Comparison of ENCODE assay signal across 9 mouse cellular contexts in the genomic region with DNA sequence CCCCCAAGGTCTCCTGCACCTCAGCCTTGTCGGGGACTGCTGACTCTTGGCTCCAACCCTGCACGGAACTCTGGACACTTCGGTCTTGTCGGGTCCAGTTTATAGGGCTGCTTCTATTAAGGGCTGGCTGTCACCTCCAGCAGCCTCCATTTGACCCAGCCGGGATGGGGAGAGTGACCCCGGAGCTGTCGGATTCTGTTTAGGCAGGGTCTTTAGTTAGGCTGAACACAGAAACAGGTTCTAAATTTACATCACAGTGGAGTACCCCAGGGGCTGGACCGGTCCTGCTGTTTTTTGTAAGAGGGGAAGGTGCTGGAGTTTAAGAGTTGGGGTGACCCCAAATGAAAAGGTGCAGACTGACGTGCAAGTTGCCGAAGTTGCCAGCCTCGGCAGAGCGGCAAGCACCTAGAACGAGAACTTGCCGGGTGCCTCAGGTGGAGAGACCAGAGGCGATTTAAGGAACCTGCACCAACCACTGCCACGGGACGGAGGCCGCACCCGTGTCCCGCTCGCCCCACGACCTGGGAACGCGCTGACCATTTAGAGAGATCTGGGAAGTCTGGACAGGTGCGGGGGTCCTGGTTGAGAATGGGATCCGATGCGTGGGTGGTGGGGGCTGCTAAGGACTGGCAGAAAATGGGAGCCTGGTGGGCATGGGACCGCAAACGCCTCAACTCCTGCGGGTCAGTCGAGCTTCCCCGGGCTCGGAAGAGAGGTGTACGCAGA. TPM values are rescaled to one million over a fixed set of nuclear protein-coding genes. Genes with fewer than 3 reads are reported as not detected.
DNase-seq lines count a peak whose midpoint lies in the region; ATAC-seq and TF ChIP-seq lines count a peak whose summit lies in the region.
"Had no signal": no experiment of that assay in that cellular context is flagged by ENCODE, and none has a peak within 500 bp of the region (broad histone marks: within the 10 kb centered on the region; RNA-seq: fewer than 3 reads in every experiment).

No protein-coding gene starts in this region.

- H3K36me3 ChIP-seq in midbrain, embryonic 10.5 days, result peaks cover 27% of the 10 kb centered on the region
- no peaks in the 10 kb centered on the region; the same call in 1 of the 2 replicates for H3K36me3 ChIP-seq in midbrain, postnatal 0 days (ENCODE audit: insufficient read depth, low read length)
- no peaks in the 10 kb centered on the region; the same call in 1 of the 2 replicates for H3K36me3 ChIP-seq in intestine, postnatal 0 days (ENCODE audit: control insufficient read depth, insufficient read depth)
- H3K36me3 ChIP-seq in stomach, embryonic 15.5 days, result no peaks in the 10 kb centered on the region

- H3K9me3 ChIP-seq in midbrain, embryonic 10.5 days (replicated peaks), result no peaks in the 10 kb centered on the region
- no peaks in the 10 kb centered on the region for H3K9me3 ChIP-seq in midbrain, postnatal 0 days (ENCODE audit: low read length)
- no peaks in the 10 kb centered on the region for H3K9me3 ChIP-seq in intestine, postnatal 0 days (ENCODE audit: control insufficient read depth)
- no peaks in the 10 kb centered on the region for H3K9me3 ChIP-seq in stomach, embryonic 15.5 days

- H3K4me1 ChIP-seq in midbrain, embryonic 10.5 days, result peaks cover 61% of the 10 kb centered on the region
- no peaks in the 10 kb centered on the region for H3K4me1 ChIP-seq in midbrain, postnatal 0 days (ENCODE audit: insufficient read depth, low read length)
- H3K4me1 ChIP-seq in intestine, postnatal 0 days (replicated peaks; ENCODE audit: control insufficient read depth, insufficient read depth, low read length), result 0 out of 2 replicates have a peak, but pooled peaks cover 2% of the 10 kb centered on the region
- peaks cover 16% of the 10 kb centered on the region for H3K4me1 ChIP-seq in stomach, embryonic 15.5 days

- peaks cover 62% of the 10 kb centered on the region for H3K27me3 ChIP-seq in midbrain, embryonic 10.5 days (ENCODE audit: low read depth, poor library complexity, severe bottlenecking)
- peaks cover 21% of the 10 kb centered on the region for H3K27me3 ChIP-seq in midbrain, postnatal 0 days (ENCODE audit: insufficient read depth, low read length)
- H3K27me3 ChIP-seq in intestine, postnatal 0 days (replicated peaks; ENCODE audit: control insufficient read depth, insufficient read depth, low read length), result peaks cover 23% of the 10 kb centered on the region
- H3K27me3 ChIP-seq in stomach, embryonic 15.5 days (replicated peaks), result peaks cover 25% of the 10 kb centered on the region

- no peak overlapping the region for H3K9ac ChIP-seq in midbrain, postnatal 0 days (replicated peaks; ENCODE audit: low read length, poor library complexity, severe bottlenecking)
- no peak overlapping the region for H3K9ac ChIP-seq in intestine, postnatal 0 days (ENCODE audit: low read depth, low read length)
- H3K9ac ChIP-seq in stomach, embryonic 15.5 days, result no peak overlapping the region

- intact Hi-C loops in gastrocnemius, adult 2 months (cut with DNase I), result no loop called here

- DNase-seq in gastrocnemius, adult 2 months, result peak; percentile 18
- no peak for DNase-seq in gastrocnemius, postnatal 25 days
- no peak for DNase-seq in midbrain, embryonic 10.5 days (ENCODE audit: low spot score)
- DNase-seq in midbrain, postnatal 0 days (ENCODE audit: low spot score), result no peak
- no peak for DNase-seq in layer of hippocampus, postnatal 10 days (ENCODE audit: low spot score in 2 of 2)
- DNase-seq in layer of hippocampus, adult 11-12 months (ENCODE audit: low spot score), result no peak
- DNase-seq: lung, adult 2 months had no signal

- WGBS in midbrain, embryonic 10.5 days, result 3% methylated on average over 34 of the region's 34 CpGs
- WGBS in midbrain, postnatal 0 days, result 17% methylated on average over 34 of the region's 34 CpGs
- 17% methylated on average over 34 of the region's 34 CpGs for WGBS in intestine, postnatal 0 days
- WGBS in stomach, embryonic 15.5 days, result 13% methylated on average over 34 of the region's 34 CpGs

- no peak overlapping the region for H3K4me2 ChIP-seq in midbrain, postnatal 0 days (ENCODE audit: low read depth, low read length, poor library complexity, severe bottlenecking)
- peak overlapping the region; percentile 51 for H3K4me2 ChIP-seq in intestine, postnatal 0 days (replicated peaks; ENCODE audit: low read depth)
- H3K4me2 ChIP-seq in stomach, embryonic 15.5 days, result peak overlapping the region; percentile 45

- H3K27ac ChIP-seq in gastrocnemius, adult 2 months, result peak overlapping the region; percentile 56
- peak overlapping the region; percentile 46 for H3K27ac ChIP-seq in midbrain, embryonic 10.5 days (replicated peaks)
- H3K27ac ChIP-seq in midbrain, postnatal 0 days (ENCODE audit: low read depth, low read length), result no peak overlapping the region
- H3K27ac ChIP-seq in intestine, postnatal 0 days (ENCODE audit: low read depth, low read length), result no peak overlapping the region
- H3K27ac ChIP-seq in stomach, embryonic 15.5 days, result no peak overlapping the region

- no peak for ATAC-seq in midbrain, postnatal 0 days (ENCODE audit: low FRiP score)
- ATAC-seq in intestine, postnatal 0 days, result peak; percentile 22; the same call in 1 of the 2 replicates
- ATAC-seq in stomach, embryonic 15.5 days (ENCODE audit: insufficient read depth, low FRiP score, low read depth), result no peak

- TF ChIP-seq CTCF in gastrocnemius, adult 2 months (IDR thresholded peaks at IDR 0.05), result no peak
- no peak for TF ChIP-seq CTCF in midbrain, postnatal 0 days (IDR thresholded peaks at IDR 0.05)
- no peak for TF ChIP-seq CTCF in intestine, postnatal 0 days (IDR thresholded peaks at IDR 0.05; ENCODE audit: low read depth)

- H3K4me3 ChIP-seq in gastrocnemius, adult 2 months, result peak overlapping the region; percentile 22
- H3K4me3 ChIP-seq in midbrain, embryonic 10.5 days, result peak overlapping the region; percentile 33
- no peak overlapping the region for H3K4me3 ChIP-seq in midbrain, postnatal 0 days (ENCODE audit: low read depth, low read length)
- H3K4me3 ChIP-seq in intestine, postnatal 0 days (ENCODE audit: low read depth, low read length), result peak overlapping the region; percentile 20
- peak overlapping the region; percentile 17; the same call in 1 of the 2 replicates for H3K4me3 ChIP-seq in stomach, embryonic 15.5 days (replicated peaks)

RNA-seq across cellular contexts. Expression of a gene that starts 10.9 kb away (rescaled TPM):
- 100 to 1,000 TPM; 122 to 144 TPM for total RNA-seq in gastrocnemius, adult 2 months (2021)
- 100 to 1,000 TPM; 126 to 133 TPM for total RNA-seq in gastrocnemius, postnatal 25 days (2021)
- 70.6 and 78.8 TPM in 2 replicates for polyA plus RNA-seq in midbrain, embryonic 10.5 days (2016; fragmentation: Nextera tagmentation; extraction: Ambion mirVana)
- 29.4 and 35.5 TPM in 2 replicates for total RNA-seq in midbrain, postnatal 0 days (2014; rRNA removed)
- 63.0 and 63.2 TPM in 2 replicates for polyA plus RNA-seq in midbrain, postnatal 0 days (2015; fragmentation: Nextera tagmentation; extraction: Ambion mirVana)
- 54.1 and 59.1 TPM in 2 replicates for polyA plus RNA-seq in intestine, postnatal 0 days (2015; fragmentation: Nextera tagmentation; extraction: Ambion mirVana)
- polyA plus RNA-seq in stomach, embryonic 15.5 days (2015; fragmentation: Nextera tagmentation; extraction: Ambion mirVana), result 52.8 and 59.5 TPM in 2 replicates
- 10 to 100 TPM; 62.3 to 64.5 TPM for total RNA-seq in layer of hippocampus, postnatal 10 days (2021)

Comparison
In these comparisons a context has a peak if more than half of its experiments do, and no peak if none do; other contexts are left out.
1. H3K27ac ChIP-seq: peak in gastrocnemius, adult 2 months (single experiment) and midbrain, embryonic 10.5 days (single experiment); none in midbrain, postnatal 0 days (single experiment), intestine, postnatal 0 days (single experiment) and stomach, embryonic 15.5 days (single experiment).